Mouse (Mus musculus): ENCODE measurements around the gene Zbtb7b.

Gene Zbtb7b

DNA sequence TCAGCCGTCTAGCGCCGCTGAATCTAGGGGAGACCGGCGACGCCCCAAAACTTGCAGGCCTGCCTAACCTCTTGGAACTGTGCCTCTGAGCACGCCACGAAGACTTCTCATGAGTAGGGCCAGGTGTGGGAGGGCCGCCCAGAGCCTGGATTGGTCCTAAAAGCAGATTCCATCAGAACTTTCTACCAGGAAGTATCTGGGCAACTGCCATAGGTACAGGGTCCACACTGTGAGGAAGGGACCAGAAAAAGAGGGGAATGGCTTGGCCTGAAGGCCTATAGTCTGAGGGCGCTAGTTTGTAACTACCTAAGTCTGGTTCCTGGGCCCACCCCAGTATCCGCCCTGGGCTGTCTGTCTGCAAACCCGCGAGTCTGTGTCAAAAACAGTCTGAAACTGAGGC lies 63.0 kb downstream of the Zbtb7b start:
- POLR2A ChIA-PET, result interaction anchor here in 3 of 4 experiments (0.6 to 1.7 kb wide), 6 partner anchors 10 to 172 kb away, joined by 3 to 9 read pairs (median 5); partner anchors contain the start of genes Adam15 (in 1 of the 3), Efna3 (in 1 of the 3), Hcn3 (in 1 of the 3) and Pbxip1 (in 1 of the 3)
- CTCF ChIA-PET, result interaction anchor here in 2 of 4 experiments (1.2 to 2.0 kb wide), 4 partner anchors 8 to 18 kb away, joined by 3 to 9 read pairs (median 5); partner anchors contain the start of gene Adam15 (in 1 of the 2)

DNA sequence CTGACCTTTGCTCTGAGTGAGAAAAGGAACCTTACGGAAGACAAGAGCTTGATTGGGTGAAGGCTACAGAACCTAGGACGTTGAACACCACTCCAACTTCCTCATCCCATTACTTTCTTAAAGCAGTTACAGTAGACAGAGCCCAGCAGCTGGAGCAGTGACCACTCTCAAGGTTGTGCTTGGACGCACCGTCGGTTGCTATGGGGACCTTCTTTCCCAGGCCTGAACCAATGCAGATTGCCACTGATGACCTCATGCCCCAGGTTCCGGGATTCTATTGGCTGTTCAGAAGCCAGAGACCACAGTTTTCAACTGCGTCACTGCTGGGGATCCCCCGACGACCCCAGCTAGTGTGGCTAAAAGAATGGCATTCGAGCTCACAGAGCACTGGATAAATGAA lies 63.6 kb downstream of the Zbtb7b start:
- CTCF ChIA-PET, result interaction anchor here in 3 of 4 experiments (0.5 to 2.0 kb wide), 8 partner anchors 8 to 194 kb away, joined by 3 to 9 read pairs (median 6); partner anchors contain the start of gene Adam15 (in 1 of the 3)
- POLR2A ChIA-PET, result interaction anchor here in 3 of 4 experiments (0.6 to 1.7 kb wide), 11 partner anchors 8 to 180 kb away, joined by 3 to 9 read pairs (median 3); partner anchors contain the start of genes Efna3 (in 1 of the 3), Hcn3 (in 1 of the 3) and Pbxip1 (in 1 of the 3)

DNA sequence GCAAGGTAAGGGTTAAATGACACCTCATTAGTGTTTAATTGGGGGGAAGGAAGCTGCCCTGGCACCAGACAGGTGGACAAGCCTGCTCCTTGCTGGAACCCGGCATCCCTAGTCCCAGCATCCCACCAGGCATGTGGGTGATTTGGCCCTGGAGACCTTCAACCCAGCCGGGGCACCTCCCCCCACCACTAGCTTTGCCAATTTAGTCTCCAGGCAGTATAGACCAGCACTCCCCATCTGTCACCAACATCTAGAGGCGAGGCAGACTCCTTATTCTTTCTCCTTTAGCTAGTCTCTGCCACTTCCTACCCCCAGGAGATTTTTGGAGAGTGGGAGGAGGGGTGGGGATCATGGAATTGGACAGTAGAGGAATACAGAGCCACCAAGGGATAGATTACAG lies 64.2 kb downstream of the Zbtb7b start:
- ChIA-PET POLR2A (interaction anchor here in 3 of 4 experiments (0.5 to 2.2 kb wide), 5 partner anchors 9 to 191 kb away, joined by 4 to 11 read pairs (median 9); partner anchors contain the start of genes Adam15 (in 1 of the 3) and Efna3 (in 1 of the 3)), CTCF (interaction anchor here in 3 of 4 experiments (0.5 to 2.0 kb wide), 8 partner anchors 9 to 194 kb away, joined by 3 to 9 read pairs (median 6); partner anchors contain the start of gene Adam15 (in 1 of the 3))

DNA sequence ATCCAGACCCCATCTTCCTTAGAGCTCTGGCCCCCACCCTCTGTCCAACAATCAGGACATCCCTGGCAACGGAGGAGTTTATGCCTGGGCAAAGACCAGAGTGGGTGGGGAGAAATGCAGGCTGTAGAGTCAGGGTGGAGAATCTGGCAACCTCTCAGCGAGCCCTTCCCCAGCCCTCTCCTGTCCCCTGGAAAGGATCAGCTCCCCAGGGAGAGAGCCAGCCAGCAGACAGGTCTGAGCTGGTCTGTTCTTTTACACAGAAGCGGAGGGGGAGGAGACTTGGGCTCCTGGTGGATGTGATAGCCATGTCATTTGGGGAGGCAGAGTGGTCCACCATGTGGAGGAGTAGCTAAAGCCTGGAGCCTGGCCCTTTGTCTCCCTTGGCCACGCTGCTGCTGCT lies 66.0 kb downstream of the Zbtb7b start:
- POLR2A ChIA-PET, result interaction anchor here (0.5 to 3.2 kb wide), 41 partner anchors 8 to 153 kb away, joined by 3 to 57 read pairs (median 3); partner anchors contain the start of genes Adam15 (in 2 of the 4), Efna4 (in 2 of the 4), Cks1b (in 1 of the 4) and Pbxip1 (in 1 of the 4)
- CTCF ChIA-PET, result interaction anchor here (0.5 to 3.2 kb wide), 15 partner anchors 9 to 712 kb away, joined by 3 to 21 read pairs (median 4); partner anchors contain the start of gene Efna4 (in 1 of the 4)
